8 mouse cellular contexts compared by ENCODE assay signal in genomic region chr5:38470881-38471280, GRCm38 (mm10).
"Had no signal": no experiment of that assay in that cellular context is flagged by ENCODE, and none has a peak within 500 bp of the region (broad histone marks: within the 10 kb centered on the region; RNA-seq: fewer than 3 reads in every experiment).

No protein-coding gene starts in this region.

- DNase-seq: liver, embryonic 13.5 days; liver, postnatal 0 days; lung, adult 2 months; lung, postnatal 14 days; lung, postnatal 36 days; right cerebral cortex, postnatal 14 days; thymus, adult 2 months; thymus, postnatal 36 days had no signal
